Mouse (Mus musculus) forebrain, embryonic 14.5 days (tissue): ENCODE results near the gene Zbtb48. TPM values are rescaled to one million over a fixed set of nuclear protein-coding genes. Genes with fewer than 3 reads are reported as not detected.
A peak's percentile ranks its signal among the peaks of the same experiment; 100 is the strongest.

Experiments
- ATAC-seq: fragments of 200-750 bp; cut with Nextera tagmentation; 2 replicates; pipeline ENCODE4 v1.8.0; 2017; ENCODE audit warnings: mild to moderate bottlenecking, moderate library complexity
- DNase-seq: peaks from one replicate; pipeline ENCODE4 v3.0.0-alpha.2; 2015; ENCODE audit warnings: low spot score
- H3K27ac ChIP-seq: fragments of 300-500 bp; sonication (generic); 2 replicates; pipeline ENCODE4 v1.5.1; 2014; ENCODE audit warnings: low read depth, mild to moderate bottlenecking, control low read depth, low read length, moderate library complexity
- H3K27me3 ChIP-seq: fragments of 300-500 bp; sonication (generic); replicated peaks from 2 replicates; pipeline ENCODE4 v1.6.1; 2014; ENCODE audit warnings: low read length, control low read depth, mixed read lengths; ENCODE audit not compliant: control insufficient read depth, insufficient read depth
- H3K36me3 ChIP-seq: fragments of 300-500 bp; sonication (generic); 2 replicates; pipeline ENCODE4 v1.6.1; 2014; ENCODE audit warnings: low read length, control low read depth; ENCODE audit not compliant: control insufficient read depth, insufficient read depth
- H3K4me1 ChIP-seq: fragments of 300-500 bp; sonication (generic); 2 replicates; pipeline ENCODE4 v1.6.1; 2014; ENCODE audit warnings: antibody characterized with exemption, low read length, control low read depth; ENCODE audit not compliant: control insufficient read depth, insufficient read depth
- H3K4me2 ChIP-seq: fragments of 300-500 bp; sonication (generic); 2 replicates; pipeline ENCODE4 v1.6.1; 2014; ENCODE audit warnings: mild to moderate bottlenecking, control low read depth, low read length
- H3K4me3 ChIP-seq: fragments of 300-500 bp; sonication (generic); 2 replicates; pipeline ENCODE4 v1.5.1; 2014; ENCODE audit warnings: low read depth, low read length, control low read depth
- H3K9ac ChIP-seq: fragments of 300-500 bp; sonication (generic); 2 replicates; pipeline ENCODE4 v1.6.1; 2014; ENCODE audit warnings: mild to moderate bottlenecking, low read length, control low read depth, moderate library complexity
- H3K9me3 ChIP-seq: fragments of 300-500 bp; sonication (generic); replicated peaks from 2 replicates; pipeline ENCODE4 v1.6.1; 2016; ENCODE audit warnings: low read length, control low read depth, mixed read lengths; ENCODE audit not compliant: control insufficient read depth
- WGBS: fragments of 180-500 bp; shearing (Covaris S2); extraction: QIAGEN DNeasy Blood & Tissue Kit; methylation state at CpG from one replicate; pipeline ENCODE4 v1.1.7; 2014; 5-methylcytosine and 5-hydroxymethylcytosine counted together
- polyA plus RNA-seq: library from polyadenylated mRNA; unstranded; fragments of >200 nt; fragmentation: Nextera tagmentation; extraction: Ambion mirVana; gene quantifications from 2 replicates; pipeline ENCODE4 v1.2.1, GENCODE M21; 2014

The Zbtb48 gene
- 17.2 and 21.6 TPM in 2 replicates for polyA plus RNA-seq

GRCm38 (mm10) chr4:152027524-152027923 lies at the start of gene Zbtb48:
Gene Zbtb48, minus strand, starts transcription at chr4:152027671.
- H3K27me3 ChIP-seq, result no peaks in the 10 kb centered on the region
- H3K9me3 ChIP-seq, result no peaks in the 10 kb centered on the region
- H3K4me2 ChIP-seq, result peak within 1 kb of the TSS; percentile 91
- peaks cover 17% of the 10 kb centered on the region for H3K36me3 ChIP-seq
- peak within 1 kb of the TSS; percentile 67 for H3K4me3 ChIP-seq
- under 1% methylated on average over 35 of the region's 35 CpGs for WGBS
- DNase-seq (peak; percentile 99), ATAC-seq (peak; percentile 99)
- H3K27ac ChIP-seq, result 0 out of 2 replicates have a peak within 1 kb of the TSS, but pooled peaks have one; percentile 21
- H3K4me1 ChIP-seq, result peaks cover 16% of the 10 kb centered on the region
- peak within 1 kb of the TSS; percentile 77 for H3K9ac ChIP-seq

- Histone ChIP-seq H3K36me3 (no peaks in the 10 kb centered on the region), H3K4me2 (no peak overlapping the region), H3K4me1 (no peaks in the 10 kb centered on the region), H3K9ac (no peak overlapping the region), H3K27me3 (no peaks in the 10 kb centered on the region), H3K4me3 (no peak overlapping the region), H3K9me3 (no peaks in the 10 kb centered on the region), H3K27ac (no peak overlapping the region)
- DNase-seq (no peak), ATAC-seq (no peak)
- WGBS, result 82% methylated on average over 9 of the region's 9 CpGs
Observed at GRCm38 (mm10) chr4:152077191-152077590, 49.7 kb upstream of the Zbtb48 start.

DNA sequence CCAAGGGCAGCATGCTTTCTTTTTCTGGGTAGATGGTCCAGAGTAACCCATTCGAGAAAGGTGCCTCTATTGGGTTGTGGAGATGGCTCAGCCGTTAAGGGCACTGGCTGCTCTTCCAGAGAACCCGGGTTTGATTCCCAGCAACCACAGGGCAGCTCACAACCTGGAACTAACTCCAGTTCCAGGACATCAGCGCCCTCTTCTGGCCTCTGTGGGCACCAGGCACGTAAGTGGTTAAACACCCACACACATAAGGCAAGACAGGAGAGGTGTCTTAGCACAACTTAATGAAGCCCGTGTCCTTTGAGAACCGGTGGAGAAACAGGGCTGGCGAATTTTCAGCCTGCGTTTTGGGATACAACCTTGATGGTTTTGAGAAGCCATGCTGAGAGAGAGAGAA lies 47.1 kb upstream of the Zbtb48 start:
- no peaks in the 10 kb centered on the region for H3K27me3 ChIP-seq
- no peaks in the 10 kb centered on the region for H3K4me1 ChIP-seq
- no peak overlapping the region for H3K9ac ChIP-seq
- H3K36me3 ChIP-seq, result no peaks in the 10 kb centered on the region
- 82% methylated on average over 9 of the region's 9 CpGs for WGBS
- H3K27ac ChIP-seq, result no peak overlapping the region
- no peak for DNase-seq
- no peak overlapping the region for H3K4me3 ChIP-seq
- ATAC-seq, result no peak
- no peak overlapping the region for H3K4me2 ChIP-seq
- H3K9me3 ChIP-seq, result no peaks in the 10 kb centered on the region

GRCm38 (mm10) chr4:152073715-152074114 lies 46.2 kb upstream of the Zbtb48 start:
- Histone ChIP-seq H3K4me1 (no peaks in the 10 kb centered on the region), H3K9ac (no peak overlapping the region)
- WGBS, result 88% methylated on average over 6 of the region's 6 CpGs

GRCm38 (mm10) chr4:152072655-152073054 lies 45.2 kb upstream of the Zbtb48 start:
- WGBS, result 65% methylated on average over 10 of the region's 10 CpGs
- no peak for ATAC-seq
- no peak overlapping the region for H3K9ac ChIP-seq
- H3K4me3 ChIP-seq, result no peak overlapping the region
- DNase-seq, result no peak
- no peaks in the 10 kb centered on the region for H3K36me3 ChIP-seq
- H3K27me3 ChIP-seq, result no peaks in the 10 kb centered on the region
- no peak overlapping the region for H3K4me2 ChIP-seq
- no peak overlapping the region for H3K27ac ChIP-seq
- no peaks in the 10 kb centered on the region for H3K9me3 ChIP-seq
- H3K4me1 ChIP-seq, result no peaks in the 10 kb centered on the region

More at GRCm38 (mm10) chr4:152073715-152074114, 46.2 kb upstream of the Zbtb48 start:
- H3K27me3 ChIP-seq, result no peaks in the 10 kb centered on the region
- H3K9me3 ChIP-seq, result no peaks in the 10 kb centered on the region
- DNase-seq (no peak), ATAC-seq (no peak)
- no peak overlapping the region for H3K27ac ChIP-seq
- no peak overlapping the region for H3K4me3 ChIP-seq
- H3K36me3 ChIP-seq, result no peaks in the 10 kb centered on the region
- no peak overlapping the region for H3K4me2 ChIP-seq

- Histone ChIP-seq H3K9ac (no peak within 1 kb of the TSS), H3K36me3 (no peaks in the 10 kb centered on the region), H3K4me2 (no peak within 1 kb of the TSS), H3K27me3 (no peaks in the 10 kb centered on the region), H3K27ac (no peak within 1 kb of the TSS), H3K9me3 (no peaks in the 10 kb centered on the region), H3K4me1 (no peaks in the 10 kb centered on the region), H3K4me3 (no peak within 1 kb of the TSS)
- ATAC-seq (no peak), DNase-seq (peak; percentile 14)
- WGBS, result 73% methylated on average over 10 of the region's 10 CpGs
Observed at GRCm38 (mm10) chr4:152072121-152072601, 44.7 kb upstream of the Zbtb48 start, which contains the start of gene Plekhg5. Gene Plekhg5, plus strand, starts transcription at chr4:152072498.

DNA sequence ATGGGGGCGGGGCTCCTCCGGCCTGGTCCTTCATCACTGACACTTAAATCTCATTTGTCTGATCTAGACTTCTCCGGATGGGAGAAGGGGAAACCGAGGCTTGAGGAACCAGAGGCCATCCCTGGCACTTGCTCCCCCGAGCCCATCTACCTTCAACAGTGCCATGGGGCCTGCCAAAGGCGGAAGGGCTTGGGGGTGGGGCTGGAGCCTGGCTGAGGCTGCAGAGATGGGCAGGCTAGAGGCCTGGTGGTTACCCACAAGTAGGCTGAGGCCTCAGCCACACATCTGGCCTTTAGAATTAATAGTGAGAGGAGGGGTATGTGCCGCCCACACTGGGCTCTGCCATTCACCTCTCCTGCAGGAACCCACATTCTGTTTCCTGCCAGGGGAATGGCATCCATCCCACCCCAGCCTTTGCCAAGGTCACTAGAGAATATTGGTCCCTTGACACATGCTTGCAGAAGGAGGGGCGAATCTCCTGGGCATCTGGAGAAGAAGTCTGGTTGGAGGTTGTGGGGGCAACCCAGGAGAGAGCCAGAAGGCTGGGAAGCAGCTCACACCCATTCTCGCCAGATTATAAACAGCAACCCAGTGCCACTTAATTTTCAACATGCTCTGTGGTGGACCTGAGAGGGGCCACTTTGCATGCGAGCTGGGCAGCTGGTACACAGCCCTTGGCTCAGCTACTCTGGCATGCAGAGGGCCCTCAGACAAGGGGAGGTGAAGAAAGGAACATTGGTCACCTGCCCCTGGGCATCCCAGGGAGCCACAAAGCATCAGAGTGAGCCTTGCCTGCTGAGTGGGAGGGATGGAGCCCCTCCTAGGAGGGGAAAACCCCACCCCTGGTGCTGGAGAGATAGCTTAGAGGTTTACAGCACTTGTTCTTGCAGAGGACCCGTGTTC lies 43.3 kb upstream of the Zbtb48 start:
- no peak overlapping the region for H3K4me2 ChIP-seq
- H3K27me3 ChIP-seq, result no peaks in the 10 kb centered on the region
- no peak for DNase-seq
- no peaks in the 10 kb centered on the region for H3K4me1 ChIP-seq
- no peaks in the 10 kb centered on the region for H3K9me3 ChIP-seq
- H3K36me3 ChIP-seq, result no peaks in the 10 kb centered on the region
- no peak overlapping the region for H3K27ac ChIP-seq
- ATAC-seq, result no peak
- no peak overlapping the region for H3K4me3 ChIP-seq
- WGBS, result 76% methylated on average over 11 of the region's 11 CpGs
- H3K9ac ChIP-seq, result no peak overlapping the region

DNA sequence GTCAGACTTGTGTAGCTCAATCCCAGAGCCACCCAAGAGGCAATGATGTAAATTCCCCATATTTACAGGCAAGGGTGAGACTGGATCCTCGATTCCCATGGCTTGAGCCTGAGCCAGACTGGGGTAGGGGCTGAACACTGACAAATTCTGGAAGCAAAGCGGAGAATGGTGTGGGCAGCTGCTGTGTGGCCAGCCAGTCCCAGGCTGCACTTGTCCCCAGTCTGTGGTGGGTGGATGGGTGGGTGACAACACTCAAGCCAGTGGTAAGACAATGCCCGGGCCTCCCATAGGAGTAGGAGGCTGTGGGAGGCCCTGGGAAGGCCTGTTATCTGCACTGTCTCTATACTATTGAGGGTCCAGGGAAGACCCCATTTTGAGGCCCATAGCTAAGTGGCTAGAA lies 41.8 kb upstream of the Zbtb48 start:
- H3K9me3 ChIP-seq, result no peaks in the 10 kb centered on the region
- no peak overlapping the region for H3K27ac ChIP-seq
- ATAC-seq, result no peak
- H3K4me3 ChIP-seq, result no peak overlapping the region
- no peaks in the 10 kb centered on the region for H3K27me3 ChIP-seq
- no peak overlapping the region for H3K9ac ChIP-seq
- no peak for DNase-seq
- no peak overlapping the region for H3K4me2 ChIP-seq
- no peaks in the 10 kb centered on the region for H3K4me1 ChIP-seq
- WGBS, result 83% methylated on average over 3 of the region's 3 CpGs
- no peaks in the 10 kb centered on the region for H3K36me3 ChIP-seq

- no peak for ATAC-seq
- 85% methylated on average over 6 of the region's 6 CpGs for WGBS
Observed at GRCm38 (mm10) chr4:152068166-152068724, 40.8 kb upstream of the Zbtb48 start.

More at GRCm38 (mm10) chr4:152068166-152068724, 40.8 kb upstream of the Zbtb48 start:
- no peaks in the 10 kb centered on the region for H3K27me3 ChIP-seq
- H3K4me2 ChIP-seq, result no peak overlapping the region
- no peaks in the 10 kb centered on the region for H3K36me3 ChIP-seq
- no peak for DNase-seq
- H3K9me3 ChIP-seq, result no peaks in the 10 kb centered on the region
- no peak overlapping the region for H3K4me3 ChIP-seq
- H3K9ac ChIP-seq, result no peak overlapping the region
- H3K27ac ChIP-seq, result no peak overlapping the region
- H3K4me1 ChIP-seq, result no peaks in the 10 kb centered on the region
